Mouse (Mus musculus): ENCODE data around the gene Olfml2a. TPM values are rescaled to one million over a fixed set of nuclear protein-coding genes. Genes with fewer than 3 reads are reported as not detected.
"Not testable (repeated sequence)": the region's sequence is repeated elsewhere in the genome, so short reads cannot be mapped to it uniquely, and the experiment has no call there.

Olfml2a gene
- polyA plus RNA-seq, 1 experiment, result 5.6 TPM

DNA sequence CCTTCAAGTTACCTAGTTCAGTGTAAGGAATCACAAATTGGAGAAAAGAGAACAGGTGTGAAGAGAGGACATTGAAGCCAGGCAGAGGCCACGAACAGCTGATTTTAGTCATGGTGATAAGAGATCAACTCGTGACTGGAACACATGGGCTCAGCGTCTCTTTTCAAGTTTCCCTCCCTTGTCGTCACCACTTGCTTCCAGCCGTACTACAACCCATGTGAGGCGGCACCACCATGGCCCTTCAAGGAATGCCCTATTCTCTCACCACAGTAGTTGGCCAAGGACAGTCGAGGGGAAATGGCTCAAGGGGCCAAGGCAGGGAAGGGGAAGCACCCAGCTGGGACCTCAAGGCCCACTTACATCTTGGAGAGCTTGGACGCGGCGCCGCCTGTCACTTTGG, 72.6 kb downstream of the Olfml2a start:
- peak; percentile 57 for DNase-seq (ENCODE audit: low read depth)
- TF ChIP-seq CTCF (IDR thresholded peaks at IDR 0.05; ENCODE audit: borderline replicate concordance, extremely low read depth, insufficient read depth, insufficient read length), result no peak
- TF ChIP-seq POLR2A (IDR thresholded peaks at IDR 0.05; ENCODE audit: borderline replicate concordance, extremely low read depth, insufficient read depth, insufficient read length, poor library complexity, severe bottlenecking), result no peak

DNA sequence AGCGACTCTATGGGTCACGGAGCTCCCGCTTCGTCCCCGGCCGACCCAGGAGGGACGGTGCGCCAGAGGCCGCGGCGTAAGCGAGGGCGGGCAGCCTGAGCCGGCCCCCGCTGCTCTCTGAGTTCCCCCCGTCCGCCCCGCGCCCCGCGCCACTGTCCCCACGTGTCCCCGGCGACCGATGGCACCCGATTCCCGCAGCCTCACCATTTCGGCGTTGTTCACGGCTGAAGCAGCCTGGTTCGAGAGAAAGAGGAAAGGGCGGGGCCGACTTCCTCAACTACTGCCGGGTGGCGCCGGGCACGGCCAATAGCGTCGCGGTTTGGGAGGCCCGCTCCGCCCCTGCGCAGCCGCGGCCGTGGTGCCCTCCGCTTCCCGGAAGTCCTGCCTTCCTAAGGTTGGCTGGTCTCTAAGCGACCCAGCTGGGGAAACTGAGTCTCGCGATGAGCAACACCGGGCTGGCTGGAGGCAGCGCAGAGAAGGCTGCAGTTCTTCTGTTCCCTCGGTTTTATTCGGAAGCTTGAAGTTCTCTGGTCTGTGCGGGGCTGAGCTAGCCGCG, 73.2 kb downstream of the Olfml2a start, which contains the start of gene Arpc5l:
Gene Arpc5l (plus strand): TSS at position 469 of the 556 bp plus-strand sequence.
- no peak for TF ChIP-seq CTCF (IDR thresholded peaks at IDR 0.05; ENCODE audit: borderline replicate concordance, extremely low read depth, insufficient read depth, insufficient read length)
- TF ChIP-seq POLR2A (IDR thresholded peaks at IDR 0.05; ENCODE audit: borderline replicate concordance, extremely low read depth, insufficient read depth, insufficient read length, poor library complexity, severe bottlenecking), result peak; percentile 56
- DNase-seq (ENCODE audit: low read depth), result peak; percentile 98

DNA sequence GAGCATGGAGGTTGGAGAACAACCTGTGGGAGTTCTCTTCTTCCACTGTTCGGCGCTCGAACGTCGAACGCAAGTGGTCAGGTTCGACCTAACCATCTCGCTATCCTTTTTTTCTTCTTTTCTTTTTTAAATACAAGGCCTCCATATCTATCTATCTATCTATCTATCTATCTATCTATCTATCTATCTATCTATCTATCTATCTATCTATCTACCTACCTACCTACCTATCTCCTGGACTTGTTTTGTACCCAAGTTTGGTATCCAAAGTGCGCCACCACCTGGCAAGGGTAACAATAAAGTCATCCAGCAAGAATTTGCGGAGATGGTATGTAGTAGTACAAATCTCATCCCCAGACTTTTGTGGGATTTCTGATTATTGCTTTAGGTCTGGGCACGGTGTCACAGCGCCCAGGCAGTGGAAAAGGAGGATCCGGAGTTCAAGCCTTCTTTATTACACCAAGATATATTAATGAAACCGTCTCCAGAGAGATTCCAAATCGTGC, 73.8 kb downstream of the Olfml2a start, which contains the start of gene Rpl35:
Gene Rpl35 (minus strand): TSS at position 51 of the 506 bp plus-strand sequence.
- DNase-seq (ENCODE audit: low read depth), result peak; percentile 44
- TF ChIP-seq POLR2A (IDR thresholded peaks at IDR 0.05; ENCODE audit: borderline replicate concordance, extremely low read depth, insufficient read depth, insufficient read length, poor library complexity, severe bottlenecking), result no peak
- no peak for TF ChIP-seq CTCF (IDR thresholded peaks at IDR 0.05; ENCODE audit: borderline replicate concordance, extremely low read depth, insufficient read depth, insufficient read length)

DNA sequence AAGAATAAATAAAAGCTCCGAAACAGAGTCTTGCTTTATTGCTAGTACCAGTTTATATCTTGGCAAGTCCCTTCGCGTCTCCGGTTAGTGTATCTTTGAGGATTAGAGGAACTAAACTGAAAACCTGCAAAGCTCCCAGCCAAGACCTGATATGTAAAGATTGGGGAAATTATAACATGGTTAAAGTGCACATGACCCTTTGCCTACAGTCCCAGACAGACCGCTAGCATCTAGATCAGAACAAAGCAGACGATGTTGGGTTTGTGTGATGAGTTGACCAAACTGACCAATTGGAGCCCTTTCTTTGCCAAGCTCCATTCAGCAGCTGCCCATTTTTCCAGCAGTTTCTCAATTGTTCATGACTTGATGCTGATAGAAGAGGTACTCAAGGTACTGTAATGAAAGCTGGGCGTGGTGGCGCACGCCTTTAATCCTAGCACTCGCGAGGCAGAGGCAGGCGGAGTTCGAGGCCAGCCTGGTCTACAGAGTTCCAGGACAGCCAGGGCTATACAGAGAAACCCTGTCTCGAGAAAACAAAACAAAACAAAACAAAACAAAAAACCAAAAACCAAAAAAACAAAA, 74.5 kb downstream of the Olfml2a start:
- no peak for DNase-seq (ENCODE audit: low read depth)
- TF ChIP-seq CTCF (IDR thresholded peaks at IDR 0.05; ENCODE audit: borderline replicate concordance, extremely low read depth, insufficient read depth, insufficient read length), result no peak
- no peak for TF ChIP-seq POLR2A (IDR thresholded peaks at IDR 0.05; ENCODE audit: borderline replicate concordance, extremely low read depth, insufficient read depth, insufficient read length, poor library complexity, severe bottlenecking)

DNA sequence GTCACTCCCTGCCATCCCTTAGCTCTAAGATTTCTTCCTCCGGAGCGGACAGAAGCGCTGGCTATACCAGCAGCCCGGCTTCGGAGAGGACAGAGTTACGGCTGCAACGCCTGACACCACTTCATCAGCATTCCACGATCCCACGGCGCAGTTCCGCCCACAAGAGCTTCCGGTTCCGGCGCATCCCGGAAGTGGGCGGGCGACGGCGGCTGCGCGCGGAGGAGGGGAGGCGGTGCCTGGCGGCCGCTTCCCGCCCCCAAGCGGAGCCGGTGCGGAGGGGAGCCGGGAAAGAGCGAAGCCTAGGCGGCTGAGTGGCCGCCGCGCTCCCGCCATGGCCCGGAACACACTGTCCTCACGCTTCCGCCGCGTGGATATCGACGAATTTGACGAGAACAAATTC, 76.1 kb downstream of the Olfml2a start:
- peak; percentile 91 for TF ChIP-seq POLR2A (IDR thresholded peaks at IDR 0.05; ENCODE audit: borderline replicate concordance, extremely low read depth, insufficient read depth, insufficient read length, poor library complexity, severe bottlenecking)
- no peak for TF ChIP-seq CTCF (IDR thresholded peaks at IDR 0.05; ENCODE audit: borderline replicate concordance, extremely low read depth, insufficient read depth, insufficient read length)
- peak; percentile 98 for DNase-seq (ENCODE audit: low read depth)

DNA sequence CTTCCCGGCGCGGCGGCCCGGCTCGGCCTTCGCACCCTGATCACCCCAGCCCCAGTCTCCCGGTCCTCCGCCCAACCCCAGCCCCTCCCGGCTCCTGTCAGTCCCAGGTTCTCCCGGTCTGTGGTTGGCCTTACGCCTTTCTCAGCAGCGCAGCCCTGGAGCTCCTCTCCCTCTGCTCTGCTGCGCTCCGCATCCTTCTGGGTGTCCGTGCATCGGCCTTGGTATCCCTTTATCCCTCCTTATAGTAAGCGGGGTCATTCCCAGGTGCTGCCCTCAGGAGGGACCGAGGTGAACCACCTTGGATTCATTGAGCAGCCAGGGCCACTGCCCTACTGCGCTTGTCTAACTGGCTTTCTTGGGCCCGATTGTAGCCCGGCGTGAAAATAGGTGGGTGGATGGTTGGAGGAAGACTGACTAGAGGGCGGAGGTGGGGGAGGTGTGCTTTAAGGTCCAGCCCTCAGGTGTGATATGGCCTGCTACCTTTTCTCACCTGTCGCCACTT, 76.6 kb downstream of the Olfml2a start:
- no peak for TF ChIP-seq CTCF (IDR thresholded peaks at IDR 0.05; ENCODE audit: borderline replicate concordance, extremely low read depth, insufficient read depth, insufficient read length)
- no peak for TF ChIP-seq POLR2A (IDR thresholded peaks at IDR 0.05; ENCODE audit: borderline replicate concordance, extremely low read depth, insufficient read depth, insufficient read length, poor library complexity, severe bottlenecking)
- no peak for DNase-seq (ENCODE audit: low read depth)

DNA sequence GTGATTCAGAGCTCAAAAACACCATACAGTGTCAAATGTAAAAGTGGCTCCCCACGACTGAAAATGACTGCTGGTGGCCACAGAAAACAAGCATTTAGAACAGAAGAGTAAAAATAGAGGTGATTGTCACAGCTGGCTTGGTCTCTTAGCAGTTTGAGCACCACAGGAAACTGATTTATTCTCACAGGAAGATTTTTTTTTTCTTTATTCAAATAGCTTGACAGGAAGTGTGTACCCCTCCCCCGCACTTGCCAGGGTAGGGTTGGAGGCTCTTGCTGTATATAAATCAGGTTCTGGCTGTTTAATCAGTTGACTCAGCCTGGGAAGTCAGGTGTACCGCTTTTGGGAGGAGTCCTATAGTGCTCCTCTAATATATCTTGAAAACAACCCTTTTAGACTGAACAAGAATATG, 77.2 kb downstream of the Olfml2a start:
- no peak for TF ChIP-seq POLR2A (IDR thresholded peaks at IDR 0.05; ENCODE audit: borderline replicate concordance, extremely low read depth, insufficient read depth, insufficient read length, poor library complexity, severe bottlenecking)
- no peak for TF ChIP-seq CTCF (IDR thresholded peaks at IDR 0.05; ENCODE audit: borderline replicate concordance, extremely low read depth, insufficient read depth, insufficient read length)
- DNase-seq (ENCODE audit: low read depth), result peak; percentile 47

DNA sequence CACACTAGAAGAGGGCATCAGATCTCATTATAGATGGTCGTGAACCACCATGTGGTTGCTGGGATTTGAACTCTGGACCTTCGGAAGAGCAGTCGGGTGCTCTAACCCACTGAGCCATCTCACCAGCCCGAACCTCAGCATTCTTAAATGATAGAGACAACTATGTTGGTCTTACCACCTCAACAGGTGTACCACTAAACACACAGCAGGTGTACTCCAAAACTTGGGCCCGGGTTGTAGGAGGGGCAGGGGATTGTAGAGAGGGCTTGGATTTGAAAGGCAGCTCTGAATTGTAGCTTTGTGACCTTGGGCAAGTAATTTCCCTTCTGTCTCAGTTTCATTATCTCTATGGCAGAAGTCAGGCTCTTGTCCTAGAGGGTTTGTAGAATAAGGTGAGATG, 78.4 kb downstream of the Olfml2a start:
- not testable (repeated sequence) for DNase-seq (ENCODE audit: low read depth)

DNA sequence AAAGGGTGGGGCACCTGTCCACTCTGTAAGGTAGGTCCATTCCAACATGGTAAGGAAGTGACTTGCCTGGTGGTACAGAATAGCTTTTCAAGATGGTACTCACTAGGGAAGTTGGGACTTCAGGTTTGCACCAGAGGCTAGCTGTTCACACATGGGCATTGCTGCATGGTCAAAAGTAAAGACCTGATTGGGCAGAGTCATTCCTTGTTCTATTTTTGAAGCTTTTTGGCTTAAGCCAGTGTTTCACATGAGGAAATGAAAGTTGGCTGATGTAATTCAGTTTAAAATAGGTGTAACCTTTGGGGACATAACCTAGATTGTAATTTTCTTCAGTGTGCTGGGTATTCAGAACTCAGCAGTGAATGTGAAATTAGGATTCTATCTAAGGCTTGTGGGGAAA, 79.5 kb downstream of the Olfml2a start:
- DNase-seq (ENCODE audit: low read depth), result no peak
- no peak for TF ChIP-seq CTCF (IDR thresholded peaks at IDR 0.05; ENCODE audit: borderline replicate concordance, extremely low read depth, insufficient read depth, insufficient read length)
- TF ChIP-seq POLR2A (IDR thresholded peaks at IDR 0.05; ENCODE audit: borderline replicate concordance, extremely low read depth, insufficient read depth, insufficient read length, poor library complexity, severe bottlenecking), result no peak

DNA sequence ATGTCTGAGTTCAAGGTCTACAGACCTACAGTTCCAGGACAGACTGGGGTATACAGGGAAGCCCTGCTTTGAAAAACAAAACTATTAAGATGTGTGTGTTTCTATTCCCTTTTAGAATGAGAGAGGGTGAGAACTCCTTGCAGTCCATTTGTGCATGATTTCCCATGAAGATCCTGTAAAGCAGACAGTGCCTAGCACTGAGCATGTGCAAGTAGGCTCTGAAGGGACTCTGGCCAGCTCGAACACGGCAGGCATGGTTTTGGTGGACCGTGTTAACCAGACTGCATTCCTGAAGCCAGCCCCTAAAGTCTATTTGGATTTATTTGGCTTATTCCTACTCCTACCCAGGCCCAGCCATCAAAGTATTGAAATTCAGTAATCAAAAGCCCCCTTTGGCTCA, 80.2 kb downstream of the Olfml2a start:
- TF ChIP-seq CTCF (IDR thresholded peaks at IDR 0.05; ENCODE audit: borderline replicate concordance, extremely low read depth, insufficient read depth, insufficient read length), result no peak
- TF ChIP-seq POLR2A (IDR thresholded peaks at IDR 0.05; ENCODE audit: borderline replicate concordance, extremely low read depth, insufficient read depth, insufficient read length, poor library complexity, severe bottlenecking), result no peak
- no peak for DNase-seq (ENCODE audit: low read depth)

DNA sequence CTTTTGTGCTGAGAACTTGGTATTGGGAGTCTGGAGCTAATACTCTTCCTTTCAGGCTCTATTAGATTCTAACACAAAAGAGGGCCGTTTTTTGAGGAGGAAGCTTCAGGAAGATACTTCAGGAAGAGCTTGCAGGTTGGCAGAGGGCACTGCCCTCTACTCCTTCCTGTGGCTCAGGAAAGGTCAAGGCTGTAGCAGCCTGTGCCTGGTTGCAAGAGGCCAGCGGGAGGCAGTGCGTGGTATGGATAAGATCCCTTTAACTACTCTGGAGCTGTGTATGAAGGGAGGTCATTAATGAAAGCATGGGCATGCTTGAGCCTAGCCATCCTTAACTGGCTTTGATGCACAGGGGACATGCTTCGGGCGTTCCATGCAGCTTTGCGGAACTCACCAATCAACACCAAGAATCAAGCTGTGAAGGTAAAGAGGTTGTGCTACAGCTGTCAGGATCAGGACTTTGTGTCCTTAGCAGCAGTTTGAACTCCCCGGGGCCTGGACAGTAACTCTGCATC, 81.0 kb downstream of the Olfml2a start:
- no peak for DNase-seq (ENCODE audit: low read depth)
- no peak for TF ChIP-seq CTCF (IDR thresholded peaks at IDR 0.05; ENCODE audit: borderline replicate concordance, extremely low read depth, insufficient read depth, insufficient read length)

Other genes starting within 250 kb of the Olfml2a start
- gene Nr5a1, start 217.4 kb upstream of the Olfml2a start, polyA plus RNA-seq (2012; rRNA removed), result 1.2 and 2.1 TPM in 2 replicates
- gene Nr6a1, start 4.3 kb upstream of the Olfml2a start, polyA plus RNA-seq (2012; rRNA removed), result 4.1 and 5.6 TPM in 2 replicates
- gene Wdr38, start 65.5 kb downstream of the Olfml2a start, polyA plus RNA-seq (2012; rRNA removed), result 1.2 and 1.4 TPM in 2 replicates
- gene Arpc5l, start 73.4 kb downstream of the Olfml2a start, polyA plus RNA-seq (2012; rRNA removed), result 69.9 and 74.3 TPM in 2 replicates
- gene Rpl35, start 73.6 kb downstream of the Olfml2a start, polyA plus RNA-seq (2012; rRNA removed), result 432 and 443 TPM in 2 replicates
- gene Golga1, start 133.6 kb downstream of the Olfml2a start, polyA plus RNA-seq (2012; rRNA removed), result 37.9 and 48.5 TPM in 2 replicates

Measured in brain, embryonic 14.5 days (tissue).